Mouse (Mus musculus): ENCODE results near the gene Phtf2. TPM values are rescaled to one million over a fixed set of nuclear protein-coding genes. Genes with fewer than 3 reads are reported as not detected.

Phtf2 gene
- polyA plus RNA-seq, 1 experiment from 2014 or later, result 25.5 TPM

DNA sequence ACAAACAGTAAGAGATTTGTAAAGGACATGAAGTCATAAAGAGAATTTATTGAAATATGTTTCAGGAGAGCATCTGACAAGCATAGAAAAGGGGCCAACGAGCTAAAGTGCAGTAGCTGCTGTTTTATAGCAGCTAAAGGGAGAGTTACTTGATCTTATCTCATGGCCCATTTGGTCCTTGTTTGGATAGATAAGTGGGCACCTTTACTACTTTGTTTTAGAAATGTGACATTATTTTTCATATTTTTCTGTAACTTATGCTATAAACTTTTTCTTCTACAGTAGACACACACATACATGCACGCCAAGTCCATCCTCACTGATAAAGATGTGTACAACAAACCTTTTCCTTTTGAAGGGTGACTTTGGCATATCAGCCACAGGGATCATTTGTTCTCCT lies 23.5 kb upstream of the Phtf2 start:
- H3K27me3 ChIP-seq (replicated peaks), result no peaks in the 10 kb centered on the region
- no peaks in the 10 kb centered on the region for H3K9me3 ChIP-seq (replicated peaks)
- H3K36me3 ChIP-seq, result peaks cover 6% of the 10 kb centered on the region; the same call in 1 of the 2 replicates
- WGBS, result 82% methylated on average over 2 of the region's 2 CpGs
- H3K4me2 ChIP-seq, result no peak overlapping the region
- no peak overlapping the region for H3K4me3 ChIP-seq (replicated peaks)
- H3K9ac ChIP-seq (replicated peaks), result no peak overlapping the region
- no peaks in the 10 kb centered on the region for H3K4me1 ChIP-seq
- H3K27ac ChIP-seq (replicated peaks), result no peak overlapping the region
- ATAC-seq (ENCODE audit: low FRiP score), result no peak

DNA sequence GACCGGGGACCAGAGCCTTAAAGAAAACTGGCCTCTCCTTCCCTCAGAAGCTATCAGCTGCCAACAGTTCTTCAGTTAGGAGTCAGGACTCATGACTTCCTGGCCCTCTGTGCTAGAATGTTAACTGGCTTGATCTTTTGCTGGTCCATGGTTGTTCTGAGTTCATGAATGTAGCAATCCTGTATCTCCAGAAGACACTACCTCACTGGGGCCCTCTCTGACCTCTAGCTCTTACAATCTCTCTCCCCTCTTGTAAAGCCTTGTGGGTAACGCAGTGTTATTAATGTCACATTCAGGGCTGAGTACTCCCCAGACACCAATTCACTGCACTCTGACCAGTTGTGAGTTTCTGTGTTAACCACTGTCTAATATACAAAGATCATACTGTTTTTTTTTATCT lies 22.7 kb upstream of the Phtf2 start:
- 65% methylated on average over 2 of the region's 2 CpGs for WGBS
- ATAC-seq (ENCODE audit: low FRiP score), result no peak

DNA sequence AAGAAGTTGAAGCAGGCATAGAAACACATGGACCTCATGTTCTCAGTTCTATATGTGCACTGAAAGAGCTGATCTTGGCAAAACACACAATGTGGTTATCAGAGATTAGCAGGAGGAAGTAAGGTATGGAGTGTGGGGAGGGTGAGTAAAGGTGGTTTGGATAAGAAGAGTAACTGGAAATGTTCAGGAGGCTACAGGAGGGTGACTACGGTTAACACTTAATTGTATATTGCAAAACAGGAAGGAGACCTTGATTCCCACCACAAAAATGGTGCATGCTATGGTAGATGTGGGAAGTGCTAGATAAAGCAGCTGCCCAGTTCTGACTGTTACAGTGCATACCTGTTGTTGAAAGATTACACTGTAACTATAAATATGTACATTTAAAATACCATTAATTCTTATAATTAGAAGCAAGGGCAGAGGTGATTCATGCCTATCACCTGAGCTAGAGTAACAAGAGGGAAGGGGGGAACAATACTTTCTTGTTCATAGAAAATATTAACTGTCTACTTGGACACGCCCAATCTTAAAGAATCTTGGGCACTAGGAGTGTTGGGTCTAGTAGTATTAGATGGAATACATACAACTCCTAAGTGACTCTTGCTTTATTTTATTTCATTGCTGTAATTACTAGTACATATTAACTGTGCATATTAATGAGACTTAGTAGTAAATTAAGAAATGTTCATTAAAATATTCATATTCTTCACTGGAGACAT lies 15.7 kb upstream of the Phtf2 start:
- WGBS, result 90% methylated on average over 2 of the region's 2 CpGs
- no peak overlapping the region for H3K4me2 ChIP-seq
- H3K36me3 ChIP-seq, result peaks cover 13% of the 10 kb centered on the region; the same call in 1 of the 2 replicates
- H3K9me3 ChIP-seq (replicated peaks), result no peaks in the 10 kb centered on the region
- no peak overlapping the region for H3K9ac ChIP-seq (replicated peaks)
- no peak for ATAC-seq (ENCODE audit: low FRiP score)
- no peaks in the 10 kb centered on the region for H3K27me3 ChIP-seq (replicated peaks)
- no peak overlapping the region for H3K27ac ChIP-seq (replicated peaks)
- no peaks in the 10 kb centered on the region for H3K4me1 ChIP-seq
- H3K4me3 ChIP-seq (replicated peaks), result no peak overlapping the region

More for the DNA sequence above, 22.7 kb upstream of the Phtf2 start:
- no peaks in the 10 kb centered on the region for H3K27me3 ChIP-seq (replicated peaks)
- H3K9ac ChIP-seq (replicated peaks), result no peak overlapping the region
- no peak overlapping the region for H3K27ac ChIP-seq (replicated peaks)
- H3K4me1 ChIP-seq, result no peaks in the 10 kb centered on the region
- no peak overlapping the region for H3K4me3 ChIP-seq (replicated peaks)
- H3K36me3 ChIP-seq, result peaks cover 10% of the 10 kb centered on the region; the same call in 1 of the 2 replicates
- H3K4me2 ChIP-seq, result no peak overlapping the region
- H3K9me3 ChIP-seq (replicated peaks), result no peaks in the 10 kb centered on the region

DNA sequence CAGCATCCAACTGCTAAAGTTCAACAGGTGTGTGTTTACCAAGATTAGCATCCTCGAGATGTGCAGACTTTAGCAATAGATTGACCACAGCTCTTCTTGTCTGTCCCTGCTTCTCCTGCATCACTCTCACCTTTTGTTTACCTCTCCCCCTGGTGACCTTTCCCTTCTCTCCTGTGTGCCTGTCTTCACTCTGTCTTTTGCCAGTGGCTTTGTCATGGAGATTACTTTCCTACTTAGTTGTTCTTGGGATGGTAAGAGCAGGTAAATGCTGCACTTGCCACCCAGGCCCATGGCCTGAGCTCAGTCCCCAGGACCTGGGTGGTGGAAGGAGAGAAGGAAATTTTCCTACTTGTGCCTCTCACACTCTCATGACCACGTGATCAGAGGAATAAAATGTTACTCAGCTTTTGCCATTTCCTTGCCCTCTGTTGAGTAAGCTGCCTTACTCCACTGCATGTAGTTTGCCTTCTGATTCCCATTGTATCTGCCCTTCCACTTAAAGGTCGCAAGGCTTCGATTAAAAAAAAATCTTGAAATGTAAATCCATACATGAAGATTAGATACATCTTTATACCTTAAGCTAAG lies 2.2 kb upstream of the Phtf2 start:
- Histone ChIP-seq H3K4me2 (peak overlapping the region; percentile 69), H3K27ac (replicated peaks) (no peak overlapping the region), H3K36me3 (peaks cover 7% of the 10 kb centered on the region; the same call in 1 of the 2 replicates), H3K9me3 (replicated peaks) (no peaks in the 10 kb centered on the region), H3K9ac (replicated peaks) (no peak overlapping the region), H3K4me1 (peaks cover 20% of the 10 kb centered on the region), H3K4me3 (replicated peaks) (no peak overlapping the region), H3K27me3 (replicated peaks) (no peaks in the 10 kb centered on the region)
- 83% methylated on average over 4 of the region's 4 CpGs for WGBS
- no peak for ATAC-seq (ENCODE audit: low FRiP score)

DNA sequence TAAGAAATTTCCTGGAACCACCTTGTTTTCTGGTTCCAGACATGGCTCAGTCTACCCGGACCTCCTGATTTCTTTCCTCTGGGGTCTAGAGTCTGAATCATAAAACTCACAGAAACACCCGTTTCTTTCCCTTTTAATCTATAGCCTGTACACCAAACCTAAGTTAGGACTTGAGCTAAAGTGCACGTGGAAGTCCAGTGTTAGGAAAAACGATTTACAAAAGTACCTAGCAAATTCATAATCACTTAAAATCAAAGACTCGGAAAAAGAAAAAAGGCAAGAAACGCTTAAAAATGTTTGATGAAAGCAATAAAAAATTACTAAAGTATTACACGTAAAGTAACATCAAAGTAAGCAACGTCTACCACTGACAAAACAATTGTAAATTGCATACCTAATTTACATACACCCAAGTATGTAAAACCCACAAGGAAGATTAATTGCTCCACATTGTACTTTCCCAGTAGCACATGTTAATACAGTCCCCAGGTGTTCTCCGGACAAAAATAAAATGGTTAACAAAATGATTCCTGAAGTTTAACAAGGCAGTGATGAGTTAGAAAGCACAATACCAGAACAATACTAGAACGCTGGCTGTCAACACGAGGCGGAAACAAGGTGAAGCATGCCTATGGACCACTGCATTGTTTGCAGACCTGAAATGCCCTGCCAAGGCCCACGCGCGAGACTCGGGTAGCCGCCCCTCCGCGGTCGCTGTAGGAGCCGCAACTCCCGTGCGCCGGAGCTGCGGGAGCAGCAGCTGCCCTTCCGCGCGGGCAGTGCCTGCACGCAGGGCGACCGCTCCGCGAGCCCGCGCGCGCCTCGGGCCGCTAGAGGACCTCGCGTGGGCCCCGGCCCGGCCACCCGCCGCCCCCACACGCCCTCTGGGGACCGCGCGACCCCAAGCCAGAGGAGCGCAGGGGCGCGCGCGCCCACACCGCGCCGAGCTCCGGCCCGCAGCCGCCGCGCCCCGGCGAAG lies 838 bp downstream of the Phtf2 start:
- H3K9ac ChIP-seq (replicated peaks), result peak overlapping the region; percentile 80
- peaks cover 22% of the 10 kb centered on the region for H3K4me1 ChIP-seq
- H3K36me3 ChIP-seq, result peaks cover 5% of the 10 kb centered on the region; the same call in 1 of the 2 replicates
- ATAC-seq (ENCODE audit: low FRiP score), result peak; percentile 36
- no peaks in the 10 kb centered on the region for H3K9me3 ChIP-seq (replicated peaks)
- peak overlapping the region; percentile 60 for H3K4me2 ChIP-seq
- peak overlapping the region; percentile 96 for H3K27ac ChIP-seq (replicated peaks)
- H3K4me3 ChIP-seq (replicated peaks), result peak overlapping the region; percentile 87
- H3K27me3 ChIP-seq (replicated peaks), result no peaks in the 10 kb centered on the region
- WGBS, result 1% methylated on average over 49 of the region's 64 CpGs

DNA sequence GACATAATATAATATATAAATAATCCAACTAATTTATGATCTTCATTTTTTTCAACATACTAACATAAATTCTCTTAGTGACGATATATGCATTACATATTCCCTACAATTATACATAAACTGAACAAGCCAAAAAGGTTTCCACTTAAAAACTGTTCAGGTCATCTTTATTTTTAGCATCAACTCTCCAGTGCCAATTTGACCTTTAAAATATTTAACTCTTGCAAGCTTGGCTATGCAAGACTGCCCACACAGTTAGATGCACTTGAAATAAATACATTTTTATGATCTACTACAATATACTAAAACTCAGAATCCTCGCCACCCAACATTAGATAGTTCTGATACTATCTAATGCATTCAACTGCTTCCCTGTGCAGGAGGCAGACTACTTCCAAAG lies 1.5 kb downstream of the Phtf2 start:
- no peak for ATAC-seq (ENCODE audit: low FRiP score)
- no peak overlapping the region for H3K27ac ChIP-seq (replicated peaks)
- peaks cover 3% of the 10 kb centered on the region; the same call in 1 of the 2 replicates for H3K36me3 ChIP-seq
- H3K4me2 ChIP-seq, result peak overlapping the region; percentile 60
- WGBS, result 71% methylated on average over 2 of the region's 2 CpGs
- H3K4me1 ChIP-seq, result peaks cover 22% of the 10 kb centered on the region
- peak overlapping the region; percentile 87 for H3K4me3 ChIP-seq (replicated peaks)
- H3K27me3 ChIP-seq (replicated peaks), result no peaks in the 10 kb centered on the region
- H3K9ac ChIP-seq (replicated peaks), result no peak overlapping the region
- no peaks in the 10 kb centered on the region for H3K9me3 ChIP-seq (replicated peaks)

DNA sequence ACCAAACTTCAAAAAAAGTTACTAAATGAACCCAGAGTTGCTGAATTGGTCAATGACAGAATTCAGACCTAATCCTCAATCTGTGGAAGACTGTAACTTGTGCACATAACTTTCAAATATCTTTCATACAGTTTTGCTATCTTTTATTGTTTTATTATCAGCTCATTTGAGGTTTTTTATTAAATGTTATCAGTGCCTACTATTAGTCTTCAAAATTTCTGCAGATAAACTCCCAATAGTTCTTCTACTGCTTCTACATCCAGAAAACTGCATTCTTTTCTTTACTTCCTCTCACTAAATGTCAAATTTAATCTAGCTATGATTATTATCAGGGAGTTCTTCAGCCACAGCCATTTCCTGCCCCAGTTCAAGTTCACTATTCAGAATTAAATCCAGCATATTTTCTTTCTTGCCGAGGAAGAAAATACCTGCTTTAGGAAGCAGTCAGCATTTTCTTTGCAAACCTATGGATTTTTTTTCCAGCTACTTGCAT lies 4.9 kb downstream of the Phtf2 start:
- H3K27me3 ChIP-seq (replicated peaks), result no peaks in the 10 kb centered on the region

DNA sequence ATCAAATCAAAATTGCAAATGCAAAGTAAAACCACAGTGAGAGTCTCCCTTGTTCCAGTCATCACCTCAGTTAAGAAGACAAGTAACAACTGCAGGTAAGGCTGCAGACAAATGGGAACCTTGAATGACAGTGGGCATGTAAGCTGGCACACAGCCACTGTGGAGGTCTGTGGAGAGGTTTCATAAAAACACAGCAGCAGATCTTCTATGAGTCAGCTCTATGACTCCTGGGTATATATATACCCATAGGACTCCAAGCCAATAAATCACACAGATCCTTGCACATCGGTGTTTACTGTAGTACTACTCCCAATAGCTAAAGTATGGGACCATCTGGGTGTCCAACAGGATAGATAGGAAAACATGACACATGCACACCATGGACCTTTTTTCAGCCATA lies 8.8 kb downstream of the Phtf2 start:
- no peak overlapping the region for H3K4me2 ChIP-seq
- WGBS, result 40% methylated on average over 1 of the region's 1 CpGs
- no peaks in the 10 kb centered on the region for H3K4me1 ChIP-seq
- H3K9me3 ChIP-seq (replicated peaks), result no peaks in the 10 kb centered on the region
- no peaks in the 10 kb centered on the region for H3K27me3 ChIP-seq (replicated peaks)
- H3K9ac ChIP-seq (replicated peaks), result no peak overlapping the region
- H3K36me3 ChIP-seq, result no peaks in the 10 kb centered on the region
- no peak overlapping the region for H3K4me3 ChIP-seq (replicated peaks)
- ATAC-seq (ENCODE audit: low FRiP score), result no peak
- H3K27ac ChIP-seq (replicated peaks), result no peak overlapping the region

More for the DNA sequence above, 4.9 kb downstream of the Phtf2 start:
- Histone ChIP-seq H3K4me3 (replicated peaks) (no peak overlapping the region), H3K27ac (replicated peaks) (no peak overlapping the region), H3K4me2 (no peak overlapping the region), H3K9me3 (replicated peaks) (no peaks in the 10 kb centered on the region), H3K9ac (replicated peaks) (no peak overlapping the region), H3K36me3 (no peaks in the 10 kb centered on the region), H3K4me1 (peaks cover 7% of the 10 kb centered on the region)
- WGBS, result 84% methylated on average over 1 of the region's 1 CpGs
- no peak for ATAC-seq (ENCODE audit: low FRiP score)

DNA sequence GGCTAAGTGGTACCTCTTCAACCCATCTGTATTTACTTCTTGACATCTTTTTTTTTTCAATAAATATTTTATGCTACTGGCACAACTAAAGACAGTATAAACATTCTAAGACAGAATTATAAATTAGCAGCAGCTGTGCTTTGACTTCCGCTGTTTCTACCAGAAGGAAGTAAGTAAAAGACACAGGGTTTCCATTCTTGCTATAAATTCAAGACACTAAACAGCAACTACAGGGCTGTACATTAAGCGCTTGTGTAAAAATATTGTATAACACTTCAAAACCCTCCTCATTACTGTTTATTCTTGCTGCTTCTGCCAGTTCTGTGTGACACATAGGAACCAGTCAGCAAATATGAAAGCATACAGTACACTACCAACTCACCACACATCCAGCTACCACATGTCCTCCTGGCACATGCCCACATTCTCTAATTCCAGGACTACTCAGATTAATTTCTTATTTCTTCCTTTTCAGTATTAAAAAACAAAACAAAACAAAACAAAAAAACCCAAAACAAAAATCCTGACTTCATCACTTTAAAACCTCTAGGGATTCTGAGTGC lies 16.6 kb downstream of the Phtf2 start:
- Histone ChIP-seq H3K9me3 (replicated peaks) (no peaks in the 10 kb centered on the region), H3K4me2 (no peak overlapping the region), H3K4me3 (replicated peaks) (no peak overlapping the region), H3K9ac (replicated peaks) (no peak overlapping the region), H3K27ac (replicated peaks) (no peak overlapping the region), H3K36me3 (no peaks in the 10 kb centered on the region), H3K27me3 (replicated peaks) (no peaks in the 10 kb centered on the region), H3K4me1 (peaks cover 13% of the 10 kb centered on the region; the same call in 1 of the 2 replicates)
- ATAC-seq (ENCODE audit: low FRiP score), result no peak
- WGBS, result 84% methylated on average over 2 of the region's 2 CpGs

DNA sequence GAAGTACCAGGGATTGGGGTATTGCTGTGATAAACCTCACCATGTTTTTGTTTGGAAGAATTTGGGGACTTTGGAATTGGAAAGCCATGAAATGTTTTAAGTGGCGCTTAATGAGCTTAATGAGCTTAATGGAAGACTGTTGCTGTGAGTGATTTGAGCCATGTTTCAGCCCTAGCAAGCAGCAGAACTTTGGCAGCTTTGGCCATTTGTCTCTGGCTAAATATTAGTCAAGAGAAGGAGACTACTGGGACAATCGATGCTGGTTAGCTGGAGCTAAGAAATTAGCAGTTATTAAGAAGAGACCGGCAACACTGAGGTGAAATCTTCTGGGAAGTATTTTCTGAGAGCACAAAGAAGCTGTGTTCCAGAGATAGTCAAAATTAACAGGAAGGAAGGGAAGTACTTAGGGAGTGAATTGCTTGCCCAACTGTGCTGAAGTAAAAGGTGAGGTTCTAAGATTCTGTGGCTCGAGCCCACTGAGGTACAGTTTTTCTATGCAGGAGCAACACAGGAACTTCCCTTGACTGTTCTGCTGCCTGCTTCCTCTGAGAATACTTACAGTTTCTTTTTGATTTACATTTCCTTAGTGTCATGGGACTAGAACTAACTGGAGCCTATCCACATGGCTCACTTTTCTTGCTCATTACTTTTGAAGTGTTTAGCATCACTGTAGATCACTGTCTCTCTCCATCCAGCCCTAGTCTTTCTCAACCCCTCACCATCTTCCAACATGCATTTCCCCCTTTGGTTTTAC lies 17.5 kb downstream of the Phtf2 start:
- 72% methylated on average over 4 of the region's 4 CpGs for WGBS
- no peaks in the 10 kb centered on the region for H3K27me3 ChIP-seq (replicated peaks)
- H3K27ac ChIP-seq (replicated peaks), result no peak overlapping the region
- H3K4me2 ChIP-seq, result no peak overlapping the region
- H3K36me3 ChIP-seq, result no peaks in the 10 kb centered on the region
- H3K4me1 ChIP-seq, result peaks cover 13% of the 10 kb centered on the region; the same call in 1 of the 2 replicates
- no peak overlapping the region for H3K9ac ChIP-seq (replicated peaks)
- ATAC-seq (ENCODE audit: low FRiP score), result no peak
- no peaks in the 10 kb centered on the region for H3K9me3 ChIP-seq (replicated peaks)
- no peak overlapping the region for H3K4me3 ChIP-seq (replicated peaks)

All from neural tube, embryonic 15.5 days (tissue).